9 mouse cellular contexts compared by ENCODE assay signal in the genomic region with DNA sequence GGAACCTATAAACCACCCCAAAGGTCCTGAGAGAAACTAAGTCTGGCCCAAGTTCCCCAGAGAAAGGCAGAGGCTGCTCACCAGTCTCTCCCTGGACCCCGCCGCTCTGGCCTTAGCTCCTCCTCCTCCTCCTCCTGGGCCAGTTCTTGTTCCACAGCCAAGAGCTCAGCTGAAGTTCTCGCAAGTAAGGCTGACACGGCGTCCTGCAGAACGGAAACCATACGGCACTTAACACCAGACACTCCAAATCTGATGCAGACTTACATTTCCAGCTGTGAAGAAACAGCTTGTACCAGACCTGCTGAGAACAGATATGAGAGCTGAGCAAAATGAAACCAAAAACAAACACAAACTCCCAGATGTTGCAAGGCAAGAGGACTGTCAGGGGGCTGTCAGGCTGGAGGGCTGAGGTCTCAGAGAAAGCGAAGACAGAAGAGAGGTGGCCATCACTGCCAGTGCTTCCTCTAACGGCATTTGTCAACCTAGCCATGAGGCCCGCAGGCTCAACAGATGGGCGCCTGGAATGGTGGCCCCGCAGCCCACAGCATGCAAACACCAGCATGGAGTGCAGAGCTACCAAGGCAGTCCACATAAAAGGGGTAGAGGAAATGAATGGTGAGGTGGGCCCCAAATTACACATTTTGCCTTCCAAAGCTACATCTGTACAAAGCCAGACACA. TPM values are rescaled to one million over a fixed set of nuclear protein-coding genes. Genes with fewer than 3 reads are reported as not detected.
DNase-seq lines count a peak whose midpoint lies in the region; ATAC-seq and TF ChIP-seq lines count a peak whose summit lies in the region.
"Had no signal": no experiment of that assay in that cellular context is flagged by ENCODE, and none has a peak within 500 bp of the region (broad histone marks: within the 10 kb centered on the region; RNA-seq: fewer than 3 reads in every experiment).

No protein-coding gene starts in this region.

- H3K27me3 ChIP-seq in hindbrain, postnatal 0 days (ENCODE audit: insufficient read depth, low read length), result no peaks in the 10 kb centered on the region
- H3K27me3 ChIP-seq in liver, embryonic 16.5 days (ENCODE audit: control insufficient read depth, insufficient read depth, low read depth, low read length), result no peaks in the 10 kb centered on the region
- no peaks in the 10 kb centered on the region for H3K27me3 ChIP-seq in midbrain, embryonic 16.5 days (ENCODE audit: control insufficient read depth, insufficient read depth, low read depth, low read length)

- H3K4me1 ChIP-seq in hindbrain, postnatal 0 days (ENCODE audit: insufficient read depth, low read length), result no peaks in the 10 kb centered on the region
- no peaks in the 10 kb centered on the region for H3K4me1 ChIP-seq in liver, embryonic 16.5 days (ENCODE audit: control insufficient read depth, low read depth, low read length)
- H3K4me1 ChIP-seq in midbrain, embryonic 16.5 days (ENCODE audit: control insufficient read depth, insufficient read depth, low read length), result no peaks in the 10 kb centered on the region

- H3K4me2 ChIP-seq in hindbrain, postnatal 0 days (ENCODE audit: low read depth, low read length), result peak overlapping the region; percentile 30
- peak overlapping the region; percentile 35 for H3K4me2 ChIP-seq in liver, embryonic 16.5 days (ENCODE audit: low read depth, low read length)
- H3K4me2 ChIP-seq in midbrain, embryonic 16.5 days (ENCODE audit: low read length), result no peak overlapping the region

- no peak for TF ChIP-seq CTCF in hindbrain, postnatal 0 days (IDR thresholded peaks at IDR 0.05; ENCODE audit: low read depth)

- no peaks in the 10 kb centered on the region for H3K36me3 ChIP-seq in hindbrain, postnatal 0 days (ENCODE audit: insufficient read depth, low read length)
- peaks cover 5% of the 10 kb centered on the region for H3K36me3 ChIP-seq in liver, embryonic 16.5 days (ENCODE audit: control insufficient read depth, insufficient read depth)
- H3K36me3 ChIP-seq in midbrain, embryonic 16.5 days (ENCODE audit: control insufficient read depth, insufficient read depth, low read length), result peaks cover 8% of the 10 kb centered on the region; the same call in 1 of the 2 replicates

- WGBS in hindbrain, postnatal 0 days, result 56% methylated on average over 12 of the region's 12 CpGs
- 23% methylated on average over 12 of the region's 12 CpGs for WGBS in liver, embryonic 16.5 days (ENCODE audit: insufficient replicate concordance)
- WGBS in midbrain, embryonic 16.5 days, result 81% methylated on average over 12 of the region's 12 CpGs

- H3K9me3 ChIP-seq in hindbrain, postnatal 0 days (ENCODE audit: low read length), result no peaks in the 10 kb centered on the region
- H3K9me3 ChIP-seq in liver, embryonic 16.5 days (replicated peaks; ENCODE audit: control insufficient read depth, low read length), result no peaks in the 10 kb centered on the region
- no peaks in the 10 kb centered on the region for H3K9me3 ChIP-seq in midbrain, embryonic 16.5 days (replicated peaks; ENCODE audit: control insufficient read depth, low read length, poor library complexity, severe bottlenecking)

- ATAC-seq in hindbrain, postnatal 0 days, result no peak
- no peak for ATAC-seq in liver, embryonic 16.5 days (ENCODE audit: low read depth)
- no peak for ATAC-seq in midbrain, embryonic 16.5 days

- no peak overlapping the region for H3K9ac ChIP-seq in hindbrain, postnatal 0 days (replicated peaks; ENCODE audit: low read length)
- no peak overlapping the region for H3K9ac ChIP-seq in liver, embryonic 16.5 days (ENCODE audit: low read depth, low read length)
- H3K9ac ChIP-seq in midbrain, embryonic 16.5 days (ENCODE audit: low read depth, low read length), result no peak overlapping the region

- H3K4me3 ChIP-seq in hindbrain, postnatal 0 days (ENCODE audit: low read length), result no peak overlapping the region
- peak overlapping the region; percentile 37 for H3K4me3 ChIP-seq in liver, embryonic 16.5 days (ENCODE audit: low read depth, low read length)
- H3K4me3 ChIP-seq in midbrain, embryonic 16.5 days (ENCODE audit: low read depth, low read length), result no peak overlapping the region

- peak overlapping the region; percentile 33; the same call in 1 of the 2 replicates for H3K27ac ChIP-seq in hindbrain, postnatal 0 days
- no peak overlapping the region for H3K27ac ChIP-seq in liver, embryonic 16.5 days (ENCODE audit: low read length)
- H3K27ac ChIP-seq in midbrain, embryonic 16.5 days (ENCODE audit: low read length), result no peak overlapping the region

- DNase-seq in embryo, embryonic 10 days (ENCODE audit: low spot score), result peak; percentile 28
- no peak for DNase-seq in embryo, embryonic 10.5 days (ENCODE audit: low spot score)
- peak; percentile 70 for DNase-seq in MN1 (ENCODE audit: low spot score)
- peak; percentile 57 for DNase-seq in forelimb bud, embryonic 11.5 days (ENCODE audit: low read depth, low spot score)
- peak; percentile 28 for DNase-seq in hindbrain, postnatal 0 days (ENCODE audit: low spot score)
- DNase-seq in skeletal muscle tissue, adult 2 months (ENCODE audit: low read depth, low spot score), result peak; percentile 56

RNA-seq across cellular contexts. Expression of a gene that starts 27.7 kb away (rescaled TPM):
- not detected in 2 replicates for total RNA-seq in hindbrain, postnatal 0 days (2014; rRNA removed)
- polyA plus RNA-seq in hindbrain, postnatal 0 days (2015; fragmentation: Nextera tagmentation; extraction: Ambion mirVana), result not detected in 2 replicates
- not detected in 2 replicates for polyA plus RNA-seq in liver, embryonic 16.5 days (2015; fragmentation: Nextera tagmentation; extraction: Ambion mirVana)
- polyA plus RNA-seq in midbrain, embryonic 16.5 days (2015; fragmentation: Nextera tagmentation; extraction: Ambion mirVana), result not detected in 2 replicates

RNA-seq across cellular contexts. Expression of a gene that starts 30.0 kb away (rescaled TPM):
- total RNA-seq in hindbrain, postnatal 0 days (2014; rRNA removed), result not detected in 2 replicates
- not detected in 2 replicates for polyA plus RNA-seq in hindbrain, postnatal 0 days (2015; fragmentation: Nextera tagmentation; extraction: Ambion mirVana)
- not detected in 2 replicates for polyA plus RNA-seq in liver, embryonic 16.5 days (2015; fragmentation: Nextera tagmentation; extraction: Ambion mirVana)
- polyA plus RNA-seq in midbrain, embryonic 16.5 days (2015; fragmentation: Nextera tagmentation; extraction: Ambion mirVana), result not detected in 2 replicates
- polyA plus RNA-seq: gonadal fat pad, adult 2 months had no signal
